Mouse (Mus musculus) forebrain, embryonic 16.5 days (tissue): ENCODE data around the gene E130308A19Rik. TPM values are rescaled to one million over a fixed set of nuclear protein-coding genes. Genes with fewer than 3 reads are reported as not detected.

Source experiments
- ATAC-seq: fragments of 200-750 bp; cut with Nextera tagmentation; 2 replicates; pipeline ENCODE4 v1.8.0; 2017; ENCODE audit warnings: mild to moderate bottlenecking, moderate library complexity
- H3K27ac ChIP-seq: fragments of 300-500 bp; sonication (generic); 2 replicates; pipeline ENCODE4 v1.5.1; 2014; ENCODE audit warnings: low read length, control low read depth
- H3K27me3 ChIP-seq: fragments of 300-500 bp; sonication (generic); replicated peaks from 2 replicates; pipeline ENCODE4 v1.6.1; 2014; ENCODE audit warnings: low read length; ENCODE audit not compliant: control insufficient read depth, insufficient read depth
- H3K36me3 ChIP-seq: fragments of 300-500 bp; sonication (generic); 2 replicates; pipeline ENCODE4 v1.6.1; 2014; ENCODE audit not compliant: control insufficient read depth, insufficient read depth
- H3K4me1 ChIP-seq: fragments of 300-500 bp; sonication (generic); replicated peaks from 2 replicates; pipeline ENCODE4 v1.6.1; 2014; ENCODE audit warnings: low read length; ENCODE audit not compliant: control insufficient read depth, insufficient read depth
- H3K4me2 ChIP-seq: fragments of 300-500 bp; sonication (generic); 2 replicates; pipeline ENCODE4 v1.6.1; 2014; ENCODE audit warnings: mild to moderate bottlenecking, low read length, control low read depth
- H3K4me3 ChIP-seq: fragments of 300-500 bp; sonication (generic); replicated peaks from 2 replicates; pipeline ENCODE4 v1.5.1; 2014; ENCODE audit warnings: mild to moderate bottlenecking, low read length, control low read depth
- H3K9ac ChIP-seq: fragments of 300-500 bp; sonication (generic); replicated peaks from 2 replicates; pipeline ENCODE4 v1.6.1; 2014; ENCODE audit warnings: low read depth, low read length, control low read depth
- H3K9me3 ChIP-seq: fragments of 300-500 bp; sonication (generic); 2 replicates; pipeline ENCODE4 v1.6.1; 2016; ENCODE audit warnings: low read length; ENCODE audit not compliant: control insufficient read depth
- WGBS: fragments of 180-500 bp; shearing (Covaris S2); extraction: QIAGEN DNeasy Blood & Tissue Kit; methylation state at CpG from one replicate; pipeline ENCODE4 v1.1.7; 2014; 5-methylcytosine and 5-hydroxymethylcytosine counted together
- polyA plus RNA-seq: library from polyadenylated mRNA; unstranded; fragments of >200 nt; fragmentation: Nextera tagmentation; extraction: Ambion mirVana; gene quantifications from 2 replicates; pipeline ENCODE4 v1.2.1, GENCODE M21; 2015

E130308A19Rik gene
- polyA plus RNA-seq, 1 experiment from 2014 or later: 29.8 TPM

- no peak overlapping the region for H3K4me3 ChIP-seq
- no peak overlapping the region for H3K27ac ChIP-seq
- H3K9ac ChIP-seq: no peak overlapping the region
- no peaks in the 10 kb centered on the region for H3K27me3 ChIP-seq
- H3K36me3 ChIP-seq: no peaks in the 10 kb centered on the region
- no peak for ATAC-seq
- no peaks in the 10 kb centered on the region for H3K9me3 ChIP-seq
- 45% methylated on average over 2 of the region's 2 CpGs for WGBS
- H3K4me2 ChIP-seq: no peak overlapping the region
- peaks cover 10% of the 10 kb centered on the region for H3K4me1 ChIP-seq
Observed at GRCm38 (mm10) chr4:59712955-59713354, 86.9 kb downstream of the E130308A19Rik start.

- no peak overlapping the region for H3K4me2 ChIP-seq
- ATAC-seq: no peak
- 88% methylated on average over 6 of the region's 6 CpGs for WGBS
- H3K27me3 ChIP-seq: no peaks in the 10 kb centered on the region
- H3K4me1 ChIP-seq: peaks cover 10% of the 10 kb centered on the region
- no peaks in the 10 kb centered on the region for H3K36me3 ChIP-seq
- no peak overlapping the region for H3K4me3 ChIP-seq
- no peaks in the 10 kb centered on the region for H3K9me3 ChIP-seq
- H3K27ac ChIP-seq: no peak overlapping the region
- H3K9ac ChIP-seq: no peak overlapping the region
Observed at GRCm38 (mm10) chr4:59714472-59714871, 88.5 kb downstream of the E130308A19Rik start.

GRCm38 (mm10) chr4:59714926-59715325 lies 88.9 kb downstream of the E130308A19Rik start:
- Histone ChIP-seq H3K27ac (no peak overlapping the region), H3K9me3 (no peaks in the 10 kb centered on the region), H3K36me3 (no peaks in the 10 kb centered on the region), H3K4me3 (no peak overlapping the region), H3K27me3 (no peaks in the 10 kb centered on the region), H3K9ac (no peak overlapping the region), H3K4me2 (no peak overlapping the region), H3K4me1 (peaks cover 10% of the 10 kb centered on the region)
- no peak for ATAC-seq
- WGBS: 64% methylated on average over 7 of the region's 7 CpGs

GRCm38 (mm10) chr4:59715531-59715930 lies 89.5 kb downstream of the E130308A19Rik start:
- H3K4me3 ChIP-seq: no peak overlapping the region
- H3K36me3 ChIP-seq: no peaks in the 10 kb centered on the region
- no peaks in the 10 kb centered on the region for H3K27me3 ChIP-seq
- no peaks in the 10 kb centered on the region for H3K9me3 ChIP-seq
- H3K9ac ChIP-seq: no peak overlapping the region
- 71% methylated on average over 3 of the region's 3 CpGs for WGBS
- no peak overlapping the region for H3K4me2 ChIP-seq
- H3K4me1 ChIP-seq: peaks cover 9% of the 10 kb centered on the region
- H3K27ac ChIP-seq: no peak overlapping the region
- ATAC-seq: no peak

GRCm38 (mm10) chr4:59717349-59717748 lies 91.3 kb downstream of the E130308A19Rik start:
- no peaks in the 10 kb centered on the region for H3K4me1 ChIP-seq
- no peaks in the 10 kb centered on the region for H3K9me3 ChIP-seq
- 81% methylated on average over 4 of the region's 4 CpGs for WGBS
- no peaks in the 10 kb centered on the region for H3K27me3 ChIP-seq
- H3K9ac ChIP-seq: no peak overlapping the region
- no peak overlapping the region for H3K4me3 ChIP-seq
- no peak for ATAC-seq
- H3K27ac ChIP-seq: no peak overlapping the region
- no peak overlapping the region for H3K4me2 ChIP-seq
- no peaks in the 10 kb centered on the region for H3K36me3 ChIP-seq

GRCm38 (mm10) chr4:59718542-59718941 lies 92.5 kb downstream of the E130308A19Rik start:
- WGBS: 88% methylated on average over 8 of the region's 8 CpGs

GRCm38 (mm10) chr4:59719481-59720355 lies 93.7 kb downstream of the E130308A19Rik start:
- 85% methylated on average over 32 of the region's 32 CpGs for WGBS
- no peak overlapping the region for H3K4me2 ChIP-seq
- no peak for ATAC-seq
- H3K4me3 ChIP-seq: no peak overlapping the region
- H3K27ac ChIP-seq: no peak overlapping the region
- no peaks in the 10 kb centered on the region for H3K27me3 ChIP-seq
- H3K9ac ChIP-seq: no peak overlapping the region
- no peaks in the 10 kb centered on the region for H3K4me1 ChIP-seq
- H3K9me3 ChIP-seq: no peaks in the 10 kb centered on the region
- no peaks in the 10 kb centered on the region for H3K36me3 ChIP-seq

More at GRCm38 (mm10) chr4:59718542-59718941, 92.5 kb downstream of the E130308A19Rik start:
- Histone ChIP-seq H3K4me1 (no peaks in the 10 kb centered on the region), H3K4me3 (no peak overlapping the region), H3K36me3 (no peaks in the 10 kb centered on the region), H3K9ac (no peak overlapping the region), H3K4me2 (no peak overlapping the region), H3K27ac (no peak overlapping the region), H3K9me3 (no peaks in the 10 kb centered on the region), H3K27me3 (no peaks in the 10 kb centered on the region)
- no peak for ATAC-seq

GRCm38 (mm10) chr4:59721811-59722210 lies 95.8 kb downstream of the E130308A19Rik start:
- Histone ChIP-seq H3K4me3 (no peak overlapping the region), H3K4me2 (no peak overlapping the region), H3K9ac (no peak overlapping the region), H3K36me3 (no peaks in the 10 kb centered on the region), H3K27ac (no peak overlapping the region), H3K9me3 (no peaks in the 10 kb centered on the region), H3K27me3 (no peaks in the 10 kb centered on the region), H3K4me1 (no peaks in the 10 kb centered on the region)
- ATAC-seq: no peak
- WGBS: 91% methylated on average over 3 of the region's 3 CpGs

- no peak overlapping the region for H3K9ac ChIP-seq
- H3K27ac ChIP-seq: no peak overlapping the region
- ATAC-seq: no peak
- H3K36me3 ChIP-seq: no peaks in the 10 kb centered on the region
- H3K9me3 ChIP-seq: no peaks in the 10 kb centered on the region
- no peak overlapping the region for H3K4me2 ChIP-seq
- WGBS: 89% methylated on average over 4 of the region's 4 CpGs
- no peaks in the 10 kb centered on the region for H3K27me3 ChIP-seq
- no peaks in the 10 kb centered on the region for H3K4me1 ChIP-seq
- H3K4me3 ChIP-seq: no peak overlapping the region
Observed at GRCm38 (mm10) chr4:59725579-59725978, 99.6 kb downstream of the E130308A19Rik start.
